Mouse (Mus musculus) liver, embryonic 11.5 days (tissue): Measurements from ENCODE around the gene Ppt2. TPM values are rescaled to one million over a fixed set of nuclear protein-coding genes. Genes with fewer than 3 reads are reported as not detected.

ENCODE experiments used
- ATAC-seq: fragments of 200-750 bp; cut with Nextera tagmentation; replicated peaks from 2 replicates; pipeline ENCODE4 v1.8.0; 2017; ENCODE audit warnings: moderate number of reproducible peaks, mild to moderate bottlenecking, moderate TSS enrichment, moderate library complexity; ENCODE audit not compliant: low FRiP score
- DNase-seq: peaks from one replicate; pipeline ENCODE4 v3.0.0-alpha.2; 2017; ENCODE audit warnings: low spot score
- H3K27ac ChIP-seq: fragments of 300-500 bp; sonication (generic); 2 replicates; pipeline ENCODE4 v1.5.1; 2014; ENCODE audit warnings: mild to moderate bottlenecking, low read depth, low read length, control low read depth
- H3K27me3 ChIP-seq: fragments of 300-500 bp; sonication (generic); replicated peaks from 2 replicates; pipeline ENCODE4 v1.6.1; 2014; ENCODE audit warnings: low read length, mixed read lengths; ENCODE audit not compliant: control insufficient read depth, insufficient read depth
- H3K36me3 ChIP-seq: fragments of 300-500 bp; sonication (generic); 2 replicates; pipeline ENCODE4 v1.6.1; 2014; ENCODE audit warnings: mild to moderate bottlenecking, low read length, moderate library complexity, mixed read lengths; ENCODE audit not compliant: control insufficient read depth, insufficient read depth
- H3K4me1 ChIP-seq: fragments of 300-500 bp; sonication (generic); replicated peaks from 2 replicates; pipeline ENCODE4 v1.6.1; 2014; ENCODE audit warnings: low read length, mixed read lengths; ENCODE audit not compliant: control insufficient read depth, insufficient read depth
- H3K4me2 ChIP-seq: fragments of 300-500 bp; sonication (generic); 2 replicates; pipeline ENCODE4 v1.6.1; 2014; ENCODE audit warnings: mild to moderate bottlenecking, control low read depth, moderate library complexity
- H3K4me3 ChIP-seq: fragments of 300-500 bp; sonication (generic); 2 replicates; pipeline ENCODE4 v1.5.1; 2014; ENCODE audit warnings: low read depth, low read length, control low read depth
- H3K9ac ChIP-seq: fragments of 300-500 bp; sonication (generic); 2 replicates; pipeline ENCODE4 v1.6.1; 2014; ENCODE audit warnings: low read depth, low read length, control low read depth
- H3K9me3 ChIP-seq: fragments of 300-500 bp; sonication (generic); 2 replicates; pipeline ENCODE4 v1.6.1; 2016; ENCODE audit warnings: low read length, inconsistent platforms, mixed read lengths; ENCODE audit not compliant: control insufficient read depth
- WGBS: fragments of 180-500 bp; shearing (Covaris S2); extraction: QIAGEN DNeasy Blood & Tissue Kit; methylation state at CpG from one replicate; pipeline ENCODE4 v1.1.7; 2014; 5-methylcytosine and 5-hydroxymethylcytosine counted together
- polyA plus RNA-seq: library from polyadenylated mRNA; unstranded; fragments of >200 nt; fragmentation: Nextera tagmentation; extraction: Ambion mirVana; gene quantifications from 2 replicates; pipeline ENCODE4 v1.2.1, GENCODE M21; 2014

The Ppt2 gene
- polyA plus RNA-seq, 1 experiment from 2014 or later, result 23.1 TPM

DNA sequence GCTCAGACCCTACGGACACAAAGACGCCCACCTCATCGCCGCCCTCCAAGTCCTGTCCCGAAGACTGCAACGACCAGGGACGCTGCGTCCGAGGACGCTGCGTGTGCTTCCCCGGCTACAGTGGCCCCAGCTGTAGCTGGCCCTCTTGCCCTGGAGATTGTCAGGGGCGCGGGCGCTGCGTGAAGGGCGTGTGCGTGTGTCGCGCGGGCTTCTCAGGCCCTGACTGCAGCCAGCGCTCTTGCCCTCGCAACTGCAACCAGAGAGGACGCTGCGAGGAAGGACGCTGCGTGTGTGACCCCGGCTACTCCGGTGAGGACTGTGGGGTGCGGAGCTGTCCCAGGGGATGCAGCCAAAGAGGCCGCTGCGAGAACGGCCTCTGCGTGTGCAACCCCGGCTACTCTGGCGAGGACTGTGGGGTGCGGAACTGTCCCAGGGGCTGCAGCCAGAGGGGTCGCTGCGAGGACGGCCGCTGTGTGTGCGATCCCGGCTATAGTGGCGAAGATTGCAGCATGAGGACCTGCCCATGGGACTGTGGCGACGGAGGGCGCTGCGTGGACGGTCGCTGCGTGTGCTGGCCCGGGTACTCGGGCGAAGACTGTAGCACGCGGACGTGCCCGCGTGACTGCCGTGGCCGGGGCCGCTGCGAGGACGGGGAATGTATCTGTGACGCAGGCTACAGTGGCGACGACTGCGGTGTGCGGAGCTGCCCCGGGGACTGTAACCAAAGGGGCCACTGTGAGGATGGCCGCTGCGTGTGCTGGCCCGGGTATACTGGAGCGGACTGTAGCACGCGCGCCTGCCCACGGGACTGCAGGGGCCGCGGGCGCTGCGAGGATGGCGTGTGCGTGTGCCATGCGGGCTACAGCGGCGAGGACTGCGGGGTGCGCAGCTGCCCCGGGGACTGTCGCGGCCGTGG lies 43.1 kb upstream of the Ppt2 start:
- WGBS, result 11% methylated on average over 93 of the region's 93 CpGs
- ATAC-seq (no peak), DNase-seq (no peak)
- Histone ChIP-seq H3K36me3 (no peaks in the 10 kb centered on the region), H3K9ac (no peak overlapping the region), H3K4me1 (no peaks in the 10 kb centered on the region; the same call in 1 of the 2 replicates), H3K4me2 (peak overlapping the region; percentile 56), H3K4me3 (peak overlapping the region; percentile 32), H3K27me3 (peaks cover 54% of the 10 kb centered on the region), H3K9me3 (no peaks in the 10 kb centered on the region), H3K27ac (no peak overlapping the region)

DNA sequence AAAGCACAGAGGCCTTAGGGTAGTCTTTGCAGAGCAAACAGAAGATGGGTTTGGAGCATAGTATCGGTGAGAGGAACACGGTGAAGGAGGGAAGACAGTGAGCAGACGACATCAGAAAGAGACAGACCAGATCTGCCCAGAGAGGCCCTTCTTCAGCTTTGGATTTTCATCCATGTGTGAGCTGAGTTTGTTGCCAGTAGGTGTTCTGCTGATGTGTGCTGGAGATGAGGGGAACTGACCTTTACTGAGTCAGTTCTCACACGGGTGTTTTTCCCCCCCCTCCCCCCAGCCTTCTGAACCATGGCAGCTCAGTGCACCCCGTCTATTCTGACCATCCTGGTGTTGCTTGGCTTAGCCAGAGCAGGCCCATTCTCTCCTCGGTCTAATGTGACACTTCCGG lies 41.9 kb upstream of the Ppt2 start, which contains the start of gene Tnxb:
Gene Tnxb (plus strand): TSS at position 301 of the 400 bp plus-strand sequence.
- peaks cover 54% of the 10 kb centered on the region for H3K27me3 ChIP-seq
- no peak within 1 kb of the TSS for H3K27ac ChIP-seq
- no peak within 1 kb of the TSS for H3K9ac ChIP-seq
- H3K4me1 ChIP-seq, result no peaks in the 10 kb centered on the region; the same call in 1 of the 2 replicates
- no peaks in the 10 kb centered on the region for H3K36me3 ChIP-seq
- H3K4me2 ChIP-seq, result peak within 1 kb of the TSS; percentile 56
- ATAC-seq, result no peak
- WGBS, result 59% methylated on average over 7 of the region's 7 CpGs
- H3K4me3 ChIP-seq, result peak within 1 kb of the TSS; percentile 32
- no peaks in the 10 kb centered on the region for H3K9me3 ChIP-seq
- DNase-seq, result no peak

DNA sequence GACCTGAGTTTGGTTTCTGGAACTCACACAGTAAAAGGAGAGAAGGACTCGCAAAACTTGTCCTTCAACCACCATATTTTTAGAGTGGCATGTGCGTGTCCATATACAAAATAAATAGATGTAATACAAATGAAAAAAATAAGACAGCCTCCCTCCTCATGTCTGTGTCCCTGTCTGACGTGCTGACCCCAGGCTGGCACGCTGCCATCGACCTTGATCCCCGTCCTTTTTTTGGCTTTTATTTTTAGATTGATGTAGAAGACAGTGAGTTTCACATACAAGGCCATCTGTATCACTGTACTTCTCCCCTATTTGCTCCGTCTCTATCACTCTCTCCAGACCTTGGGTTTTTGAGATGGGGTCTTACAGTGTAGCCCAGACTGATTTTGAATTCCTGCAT lies 36.2 kb upstream of the Ppt2 start:
- 67% methylated on average over 7 of the region's 7 CpGs for WGBS

DNA sequence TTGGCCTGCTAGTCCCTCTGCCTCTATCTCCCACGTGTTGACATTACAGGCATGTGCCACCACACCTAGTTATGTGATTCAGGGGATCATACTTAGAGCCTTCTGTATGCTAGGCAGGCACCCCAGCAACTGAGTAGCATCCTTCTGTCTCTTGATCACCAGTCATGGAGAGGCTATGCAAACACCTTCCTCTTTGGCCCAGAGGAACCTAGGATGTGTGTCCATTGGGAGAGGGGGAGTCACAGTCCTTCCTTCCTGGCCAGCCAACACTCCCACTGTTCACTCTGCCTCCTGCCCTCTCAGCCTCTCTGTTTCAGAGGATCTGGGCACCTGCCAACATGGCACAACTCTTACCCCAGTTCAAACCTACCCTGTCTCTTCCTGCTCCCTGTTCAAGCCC lies 35.2 kb upstream of the Ppt2 start:
- Histone ChIP-seq H3K9me3 (no peaks in the 10 kb centered on the region), H3K9ac (no peak overlapping the region), H3K27me3 (peaks cover 37% of the 10 kb centered on the region), H3K4me2 (no peak overlapping the region), H3K4me3 (no peak overlapping the region), H3K27ac (no peak overlapping the region), H3K4me1 (peaks cover 9% of the 10 kb centered on the region; the same call in 1 of the 2 replicates), H3K36me3 (no peaks in the 10 kb centered on the region)
- WGBS, result 37% methylated on average over 1 of the region's 1 CpGs
- no peak for DNase-seq
- ATAC-seq, result no peak

More for the DNA sequence above, 36.2 kb upstream of the Ppt2 start:
- H3K9me3 ChIP-seq, result no peaks in the 10 kb centered on the region
- no peak overlapping the region for H3K9ac ChIP-seq
- H3K27me3 ChIP-seq, result peaks cover 33% of the 10 kb centered on the region
- peaks cover 9% of the 10 kb centered on the region; the same call in 1 of the 2 replicates for H3K4me1 ChIP-seq
- no peak overlapping the region for H3K4me3 ChIP-seq
- no peaks in the 10 kb centered on the region for H3K36me3 ChIP-seq
- H3K4me2 ChIP-seq, result no peak overlapping the region
- no peak overlapping the region for H3K27ac ChIP-seq
- ATAC-seq, result no peak
- no peak for DNase-seq

DNA sequence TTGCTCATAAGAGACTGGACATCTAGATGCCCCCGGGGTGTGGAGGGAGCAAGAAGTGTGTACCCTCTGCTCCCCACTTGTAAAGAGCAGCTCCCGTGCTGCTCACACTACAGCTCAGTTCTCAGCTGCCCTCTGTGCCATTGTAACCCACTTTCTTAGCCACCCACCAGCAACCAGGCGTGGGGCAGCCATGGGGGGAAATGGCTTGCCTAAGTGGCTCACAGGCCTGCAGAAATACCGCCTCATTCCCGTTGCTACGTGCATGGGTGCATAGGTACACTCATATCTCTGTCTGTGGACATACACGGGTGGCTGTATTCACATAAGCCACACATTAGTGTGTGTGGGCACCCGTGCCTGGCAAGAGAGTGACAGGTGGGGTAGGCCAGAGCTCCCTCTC lies 34.7 kb upstream of the Ppt2 start:
- no peak for DNase-seq
- H3K4me2 ChIP-seq, result no peak overlapping the region
- 77% methylated on average over 8 of the region's 8 CpGs for WGBS

DNA sequence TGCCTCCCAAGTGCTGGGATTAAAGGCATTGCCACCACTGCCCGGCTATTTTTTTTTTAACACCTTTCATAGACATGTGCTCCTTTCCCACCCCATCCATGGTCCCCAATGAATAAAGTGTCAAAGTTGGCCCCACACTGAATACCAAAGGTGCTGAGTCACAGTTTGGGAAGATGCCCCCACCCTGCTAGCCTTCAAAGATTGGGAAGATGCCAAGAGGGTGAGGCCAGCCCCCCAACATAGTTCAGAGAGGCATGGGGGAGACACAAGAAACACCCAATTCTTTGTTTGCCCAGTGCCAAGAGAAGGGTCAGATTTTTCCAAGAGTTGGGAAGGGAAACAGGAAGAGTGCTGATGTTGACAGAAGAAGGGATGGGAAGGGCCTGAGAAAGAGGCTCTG lies 34.2 kb upstream of the Ppt2 start:
- no peak for DNase-seq
- WGBS, result 69% methylated on average over 1 of the region's 1 CpGs
- no peaks in the 10 kb centered on the region for H3K36me3 ChIP-seq
- H3K9me3 ChIP-seq, result no peaks in the 10 kb centered on the region
- H3K27me3 ChIP-seq, result peaks cover 37% of the 10 kb centered on the region
- no peak overlapping the region for H3K27ac ChIP-seq
- ATAC-seq, result no peak
- H3K4me3 ChIP-seq, result no peak overlapping the region
- H3K4me1 ChIP-seq, result peaks cover 9% of the 10 kb centered on the region; the same call in 1 of the 2 replicates
- no peak overlapping the region for H3K4me2 ChIP-seq
- no peak overlapping the region for H3K9ac ChIP-seq

More for the DNA sequence above, 34.7 kb upstream of the Ppt2 start:
- no peak for ATAC-seq
- Histone ChIP-seq H3K36me3 (no peaks in the 10 kb centered on the region), H3K4me1 (peaks cover 9% of the 10 kb centered on the region; the same call in 1 of the 2 replicates), H3K9ac (no peak overlapping the region), H3K27ac (no peak overlapping the region), H3K4me3 (no peak overlapping the region), H3K27me3 (peaks cover 37% of the 10 kb centered on the region), H3K9me3 (no peaks in the 10 kb centered on the region)

DNA sequence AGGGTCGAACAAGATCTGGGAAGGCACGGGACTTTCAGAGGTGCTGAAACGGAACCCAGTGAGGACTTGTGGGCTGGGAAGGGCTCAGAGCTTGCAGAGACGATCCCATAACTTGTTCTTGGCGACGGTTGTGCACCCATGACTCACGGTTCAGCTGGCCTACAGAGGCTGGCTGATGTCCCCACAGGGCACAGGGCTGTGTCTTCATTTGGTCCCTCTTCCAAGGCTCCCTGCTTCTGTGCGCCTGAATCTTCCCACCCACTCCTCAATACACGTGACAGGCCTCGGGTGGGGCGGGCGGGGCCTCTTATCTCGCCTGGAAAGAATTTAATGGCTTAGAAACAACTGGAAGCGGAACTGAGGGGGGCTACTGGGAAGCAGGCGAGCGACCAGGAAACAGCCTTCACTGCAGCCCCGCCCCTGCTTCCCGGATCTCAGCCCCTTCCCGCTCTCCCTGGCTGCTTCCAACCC lies 32.8 kb upstream of the Ppt2 start:
- DNase-seq (no peak), ATAC-seq (no peak)
- Histone ChIP-seq H3K27me3 (peaks cover 37% of the 10 kb centered on the region), H3K27ac (no peak overlapping the region), H3K9me3 (no peaks in the 10 kb centered on the region), H3K4me1 (peaks cover 9% of the 10 kb centered on the region; the same call in 1 of the 2 replicates), H3K9ac (no peak overlapping the region), H3K4me2 (peak overlapping the region; percentile 42), H3K36me3 (no peaks in the 10 kb centered on the region), H3K4me3 (no peak overlapping the region)
- 8% methylated on average over 19 of the region's 19 CpGs for WGBS

DNA sequence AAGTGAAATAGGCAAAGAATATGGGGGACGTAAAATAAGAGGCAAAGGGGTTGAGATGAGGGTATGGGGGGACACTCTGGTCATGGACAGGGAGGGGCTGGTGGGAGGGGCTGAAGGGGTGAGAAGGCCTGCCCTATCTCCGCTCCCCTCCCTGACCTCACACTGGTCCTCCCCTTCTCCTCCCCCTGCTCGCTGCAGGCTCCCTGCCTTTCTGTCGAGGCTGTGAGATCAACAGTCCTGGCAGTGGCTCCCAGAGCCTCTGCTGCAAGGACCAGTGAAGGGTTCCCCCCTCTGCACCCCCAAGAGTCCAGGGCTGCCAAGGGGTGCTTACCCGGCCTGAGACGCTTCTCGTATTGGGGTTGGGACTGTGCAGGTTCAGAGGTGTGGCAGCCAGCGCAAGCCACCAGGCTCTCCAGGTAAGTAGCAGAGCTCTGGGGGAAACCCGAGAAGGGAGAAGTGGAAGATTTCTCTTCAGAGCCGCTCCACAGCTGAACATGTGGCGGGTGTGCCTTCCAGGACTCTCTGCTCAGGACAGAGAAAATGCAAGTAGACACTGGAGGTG lies 32.0 kb upstream of the Ppt2 start:
- DNase-seq (no peak), ATAC-seq (no peak)
- Histone ChIP-seq H3K4me2 (no peak overlapping the region), H3K27me3 (peaks cover 37% of the 10 kb centered on the region), H3K9ac (no peak overlapping the region), H3K4me1 (peaks cover 9% of the 10 kb centered on the region; the same call in 1 of the 2 replicates), H3K36me3 (no peaks in the 10 kb centered on the region), H3K4me3 (no peak overlapping the region), H3K27ac (no peak overlapping the region), H3K9me3 (no peaks in the 10 kb centered on the region)
- WGBS, result 39% methylated on average over 11 of the region's 11 CpGs
